Mouse (Mus musculus) embryonic facial prominence, embryonic 14.5 days (tissue): ENCODE results near the gene Fam208b. TPM values are rescaled to one million over a fixed set of nuclear protein-coding genes. Genes with fewer than 3 reads are reported as not detected.
"Not testable (repeated sequence)": the region's sequence is repeated elsewhere in the genome, so short reads cannot be mapped to it uniquely, and the experiment has no call there.

Source experiments
- ATAC-seq: fragments of 200-750 bp; cut with Nextera tagmentation; 2 replicates; pipeline ENCODE4 v1.8.0; 2017; ENCODE audit warnings: low read depth, moderate number of reproducible peaks, moderate TSS enrichment
- DNase-seq: peaks from one replicate; pipeline ENCODE4 v3.0.0-alpha.2; 2015; ENCODE audit warnings: low spot score
- H3K27ac ChIP-seq: fragments of 300-500 bp; sonication (generic); replicated peaks from 2 replicates; pipeline ENCODE4 v1.5.1; 2014; ENCODE audit warnings: low read depth, mild to moderate bottlenecking, low read length, moderate library complexity
- H3K27me3 ChIP-seq: fragments of 300-500 bp; sonication (generic); replicated peaks from 2 replicates; pipeline ENCODE4 v1.6.1; 2014; ENCODE audit warnings: low read length; ENCODE audit not compliant: control insufficient read depth, insufficient read depth
- H3K36me3 ChIP-seq: fragments of 300-500 bp; sonication (generic); 2 replicates; pipeline ENCODE4 v1.6.1; 2014; ENCODE audit warnings: low read length, mixed read lengths; ENCODE audit not compliant: control insufficient read depth, insufficient read depth
- H3K4me1 ChIP-seq: fragments of 300-500 bp; sonication (generic); 2 replicates; pipeline ENCODE4 v1.6.1; 2014; ENCODE audit warnings: antibody characterized with exemption, low read length; ENCODE audit not compliant: control insufficient read depth, insufficient read depth
- H3K4me2 ChIP-seq: fragments of 300-500 bp; sonication (generic); 2 replicates; pipeline ENCODE4 v1.6.1; 2014; ENCODE audit warnings: low read depth, mild to moderate bottlenecking, low read length, moderate library complexity, mixed read lengths
- H3K4me3 ChIP-seq: fragments of 300-500 bp; sonication (generic); 2 replicates; pipeline ENCODE4 v1.5.1; 2014; ENCODE audit warnings: low read depth, mild to moderate bottlenecking, low read length
- H3K9ac ChIP-seq: fragments of 300-500 bp; sonication (generic); 2 replicates; pipeline ENCODE4 v1.6.1; 2014; ENCODE audit warnings: low read depth, mild to moderate bottlenecking, low read length, moderate library complexity, mixed read lengths
- H3K9me3 ChIP-seq: fragments of 300-500 bp; sonication (generic); 2 replicates; pipeline ENCODE4 v1.6.1; 2016; ENCODE audit warnings: low read length; ENCODE audit not compliant: control insufficient read depth
- WGBS: fragments of 180-500 bp; shearing (Covaris S2); extraction: QIAGEN DNeasy Blood & Tissue Kit; methylation state at CpG from one replicate; pipeline ENCODE4 v1.1.7; 2014; 5-methylcytosine and 5-hydroxymethylcytosine counted together
- polyA plus RNA-seq: library from polyadenylated mRNA; unstranded; fragments of >200 nt; fragmentation: Nextera tagmentation; extraction: Ambion mirVana; gene quantifications from 2 replicates; pipeline ENCODE4 v1.2.1, GENCODE M21; 2014

Gene Fam208b
- polyA plus RNA-seq, 1 experiment from 2014 or later = 17.1 TPM

DNA sequence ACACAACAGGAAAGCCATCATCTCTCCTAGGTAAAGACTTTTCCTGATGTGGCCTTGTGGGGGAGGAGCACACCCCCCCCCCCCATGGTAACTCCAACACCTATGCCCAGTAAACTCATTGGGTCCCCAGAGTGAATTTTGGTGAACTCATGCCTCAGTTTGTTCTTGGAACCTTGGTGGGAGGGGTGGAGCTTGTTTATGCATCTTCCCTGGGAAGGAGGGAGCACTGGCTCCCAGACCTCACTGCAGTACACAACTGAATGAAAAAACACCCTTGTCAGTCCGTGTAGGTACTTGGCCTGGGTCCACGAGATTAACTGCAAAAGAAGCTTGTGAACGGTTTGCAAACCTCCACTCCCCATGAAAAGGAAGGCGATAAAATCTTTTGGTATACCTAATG, 78.5 kb downstream of the Fam208b start:
- Histone ChIP-seq H3K9me3 (no peaks in the 10 kb centered on the region), H3K9ac (no peak overlapping the region), H3K4me2 (no peak overlapping the region), H3K4me1 (no peaks in the 10 kb centered on the region), H3K36me3 (no peaks in the 10 kb centered on the region), H3K27me3 (no peaks in the 10 kb centered on the region), H3K4me3 (no peak overlapping the region), H3K27ac (no peak overlapping the region)
- DNase-seq (no peak), ATAC-seq (no peak)
- WGBS = 74% methylated on average over 4 of the region's 4 CpGs

DNA sequence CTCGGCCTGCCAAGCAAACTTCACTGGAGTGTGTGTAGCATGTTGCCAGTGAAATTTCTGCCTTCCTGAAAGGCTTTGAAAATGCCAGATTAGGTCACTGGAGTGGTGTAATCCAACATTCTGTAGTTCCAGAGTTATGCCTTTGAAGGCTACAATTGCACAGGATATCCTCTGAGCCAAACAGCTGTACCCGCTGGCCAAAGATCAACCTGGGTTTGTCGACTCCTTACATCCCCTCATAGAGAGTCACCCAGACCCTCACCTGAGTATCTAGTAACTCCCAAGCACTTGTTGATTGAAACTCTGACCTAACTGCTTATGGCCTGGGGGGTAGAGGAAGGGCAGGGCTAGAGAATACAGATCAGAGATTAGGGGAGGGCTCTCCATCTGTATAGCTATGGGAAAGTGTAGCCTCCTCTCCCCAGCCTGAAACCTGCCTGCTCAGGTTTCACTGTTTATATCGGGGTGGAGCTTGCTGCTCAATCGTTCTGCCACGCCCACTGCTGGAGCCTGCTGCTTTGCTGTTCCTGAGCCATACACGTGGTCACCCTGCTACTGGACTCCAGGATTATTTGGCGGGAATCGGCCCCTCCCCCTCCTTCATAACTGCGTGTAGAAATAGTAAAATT, 79.1 kb downstream of the Fam208b start:
- no peaks in the 10 kb centered on the region for H3K27me3 ChIP-seq
- WGBS = 53% methylated on average over 10 of the region's 10 CpGs
- no peak overlapping the region for H3K4me2 ChIP-seq
- no peak overlapping the region for H3K27ac ChIP-seq
- H3K9ac ChIP-seq = no peak overlapping the region
- DNase-seq (no peak), ATAC-seq (peak; percentile 33; the same call in 1 of the 2 replicates)
- H3K4me3 ChIP-seq = no peak overlapping the region
- no peaks in the 10 kb centered on the region for H3K36me3 ChIP-seq
- no peaks in the 10 kb centered on the region for H3K9me3 ChIP-seq
- H3K4me1 ChIP-seq = no peaks in the 10 kb centered on the region

GRCm38 (mm10) chr13:3531176-3531575, 79.7 kb downstream of the Fam208b start:
- H3K27me3 ChIP-seq, H3K4me3 ChIP-seq, ATAC-seq, DNase-seq, H3K27ac ChIP-seq, H3K4me1 ChIP-seq, H3K4me2 ChIP-seq, H3K9ac ChIP-seq, H3K36me3 ChIP-seq, H3K9me3 ChIP-seq: not testable (repeated sequence)
- 66% methylated on average over 2 of the region's 2 CpGs for WGBS

DNA sequence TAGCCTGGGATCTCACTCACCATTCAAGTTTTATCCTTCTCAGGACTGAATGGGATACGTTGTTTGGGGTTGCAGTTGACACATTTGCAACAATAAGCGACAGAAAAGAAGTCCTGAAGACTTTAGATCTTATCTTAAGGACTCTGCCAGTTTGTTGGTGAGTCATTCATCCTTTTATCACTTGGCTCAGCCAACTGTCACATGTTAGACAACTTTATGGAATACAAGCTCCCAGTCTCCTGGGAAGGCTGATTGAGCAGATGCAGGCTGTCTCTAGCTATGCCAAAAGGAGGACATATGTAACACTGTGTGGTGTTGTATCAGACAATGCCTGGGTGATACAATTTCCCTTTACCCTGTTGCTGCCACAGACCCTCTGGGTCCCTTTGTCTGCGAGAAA, 80.5 kb downstream of the Fam208b start:
- Histone ChIP-seq H3K4me3 (no peak overlapping the region), H3K36me3 (no peaks in the 10 kb centered on the region), H3K9me3 (no peaks in the 10 kb centered on the region), H3K4me1 (0 out of 2 replicates have a peak, but pooled peaks cover 2% of the 10 kb centered on the region), H3K9ac (no peak overlapping the region), H3K27me3 (no peaks in the 10 kb centered on the region), H3K4me2 (no peak overlapping the region), H3K27ac (no peak overlapping the region)
- ATAC-seq (no peak), DNase-seq (no peak)
- 56% methylated on average over 3 of the region's 3 CpGs for WGBS

- 83% methylated on average over 8 of the region's 8 CpGs for WGBS
- no peak for ATAC-seq
- H3K4me2 ChIP-seq = no peak overlapping the region
- H3K27me3 ChIP-seq = no peaks in the 10 kb centered on the region
- no peaks in the 10 kb centered on the region for H3K9me3 ChIP-seq
- H3K4me3 ChIP-seq = no peak overlapping the region
- H3K9ac ChIP-seq = no peak overlapping the region
- H3K27ac ChIP-seq = no peak overlapping the region
- DNase-seq = no peak
- H3K4me1 ChIP-seq = 0 out of 2 replicates have a peak, but pooled peaks cover 3% of the 10 kb centered on the region
- no peaks in the 10 kb centered on the region for H3K36me3 ChIP-seq
Measured at GRCm38 (mm10) chr13:3526328-3526727, 84.6 kb downstream of the Fam208b start.

- peak; percentile 47; the same call in 1 of the 2 replicates for ATAC-seq
- H3K9me3 ChIP-seq = no peaks in the 10 kb centered on the region
- no peaks in the 10 kb centered on the region for H3K27me3 ChIP-seq
- H3K36me3 ChIP-seq = no peaks in the 10 kb centered on the region
- DNase-seq = no peak
- H3K4me1 ChIP-seq = 0 out of 2 replicates have a peak, but pooled peaks cover 3% of the 10 kb centered on the region
- no peak overlapping the region for H3K9ac ChIP-seq
- no peak overlapping the region for H3K4me3 ChIP-seq
- no peak overlapping the region for H3K4me2 ChIP-seq
- 52% methylated on average over 4 of the region's 4 CpGs for WGBS
- H3K27ac ChIP-seq = no peak overlapping the region
Measured at GRCm38 (mm10) chr13:3525611-3526051, 85.3 kb downstream of the Fam208b start.

GRCm38 (mm10) chr13:3523946-3524345, 87.0 kb downstream of the Fam208b start:
- 81% methylated on average over 1 of the region's 1 CpGs for WGBS
- ATAC-seq (no peak), DNase-seq (no peak)
- Histone ChIP-seq H3K4me2 (no peak overlapping the region), H3K27me3 (no peaks in the 10 kb centered on the region), H3K4me1 (0 out of 2 replicates have a peak, but pooled peaks cover 3% of the 10 kb centered on the region), H3K9ac (no peak overlapping the region), H3K9me3 (no peaks in the 10 kb centered on the region), H3K27ac (no peak overlapping the region), H3K36me3 (no peaks in the 10 kb centered on the region), H3K4me3 (no peak overlapping the region)

GRCm38 (mm10) chr13:3523459-3523858, 87.4 kb downstream of the Fam208b start:
- no peak overlapping the region for H3K27ac ChIP-seq
- H3K4me1 ChIP-seq = 0 out of 2 replicates have a peak, but pooled peaks cover 3% of the 10 kb centered on the region
- peak; percentile 53 for DNase-seq
- H3K36me3 ChIP-seq = no peaks in the 10 kb centered on the region
- H3K27me3 ChIP-seq = no peaks in the 10 kb centered on the region
- H3K9me3 ChIP-seq = no peaks in the 10 kb centered on the region
- H3K9ac ChIP-seq = no peak overlapping the region
- ATAC-seq = no peak
- 47% methylated on average over 6 of the region's 6 CpGs for WGBS
- H3K4me3 ChIP-seq = no peak overlapping the region
- no peak overlapping the region for H3K4me2 ChIP-seq

GRCm38 (mm10) chr13:3519994-3520393, 90.9 kb downstream of the Fam208b start:
- not testable (repeated sequence) for H3K36me3 ChIP-seq, H3K27ac ChIP-seq, H3K27me3 ChIP-seq, H3K4me2 ChIP-seq, H3K4me3 ChIP-seq, H3K4me1 ChIP-seq, ATAC-seq, H3K9me3 ChIP-seq, H3K9ac ChIP-seq, DNase-seq
- 13% methylated on average over 1 of the region's 1 CpGs for WGBS
